ENCODE assay signal across 7 mouse cellular contexts in genomic region chr2:121956224-121957018, GRCm38 (mm10). TPM values are rescaled to one million over a fixed set of nuclear protein-coding genes. Genes with fewer than 3 reads are reported as not detected.
DNase-seq lines count a peak whose midpoint lies in the region; ATAC-seq and TF ChIP-seq lines count a peak whose summit lies in the region.

No protein-coding gene starts in this region.

- WGBS in intestine, postnatal 0 days, result 0% methylated on average over 47 of the region's 47 CpGs
- WGBS in midbrain, embryonic 12.5 days, result under 1% methylated on average over 47 of the region's 47 CpGs
- under 1% methylated on average over 47 of the region's 47 CpGs for WGBS in small intestine, adult 2 months

- TF ChIP-seq POLR2A in small intestine, adult 2 months (IDR thresholded peaks at IDR 0.05; ENCODE audit: low read depth, low read length), result peak; percentile 55

- H3K4me2 ChIP-seq in intestine, postnatal 0 days (replicated peaks; ENCODE audit: low read depth), result peak overlapping the region; percentile 79
- H3K4me2 ChIP-seq in midbrain, embryonic 12.5 days (replicated peaks), result peak overlapping the region; percentile 80

- no peaks in the 10 kb centered on the region for H3K27me3 ChIP-seq in intestine, postnatal 0 days (replicated peaks; ENCODE audit: control insufficient read depth, insufficient read depth, low read length)
- H3K27me3 ChIP-seq in midbrain, embryonic 12.5 days, result peaks cover 8% of the 10 kb centered on the region; the same call in 1 of the 2 replicates
- H3K27me3 ChIP-seq in small intestine, adult 2 months (ENCODE audit: control insufficient read depth, insufficient read depth, low read length), result no peaks in the 10 kb centered on the region

- DNase-seq in adrenal gland, adult 2 months, result peak; percentile 98
- peak; percentile 91 for DNase-seq in embryo, embryonic 11.5 days (ENCODE audit: low read depth, low spot score)
- DNase-seq in gastrocnemius, postnatal 4 days (ENCODE audit: low spot score in 2 of 2), result peak; percentile 94 to 95
- DNase-seq in left cerebral cortex, postnatal 4 days, result peak; percentile 98

- H3K9me3 ChIP-seq in intestine, postnatal 0 days (ENCODE audit: control insufficient read depth), result no peaks in the 10 kb centered on the region
- no peaks in the 10 kb centered on the region for H3K9me3 ChIP-seq in midbrain, embryonic 12.5 days

- H3K27ac ChIP-seq in intestine, postnatal 0 days (ENCODE audit: low read depth, low read length), result peak overlapping the region; percentile 95
- peak overlapping the region; percentile 91 for H3K27ac ChIP-seq in midbrain, embryonic 12.5 days (replicated peaks)
- H3K27ac ChIP-seq in small intestine, adult 2 months (ENCODE audit: insufficient read depth, low read depth, low read length), result peak overlapping the region; percentile 83

- TF ChIP-seq CTCF in intestine, postnatal 0 days (IDR thresholded peaks at IDR 0.05; ENCODE audit: low read depth), result no peak
- TF ChIP-seq CTCF in small intestine, adult 2 months (IDR thresholded peaks at IDR 0.05; ENCODE audit: extremely low read depth, insufficient read length, insufficient replicate concordance, low read depth, low read length), result no peak

- intact Hi-C loops in left cerebral cortex, postnatal 4 days (cut with DNase I), result no loop called here

- peak; percentile 97 for ATAC-seq in intestine, postnatal 0 days
- ATAC-seq in midbrain, embryonic 12.5 days (ENCODE audit: low FRiP score, low read depth), result peak; percentile 94

- H3K36me3 ChIP-seq in intestine, postnatal 0 days (ENCODE audit: control insufficient read depth, insufficient read depth), result peaks cover 5% of the 10 kb centered on the region; the same call in 1 of the 2 replicates
- H3K36me3 ChIP-seq in midbrain, embryonic 12.5 days, result no peaks in the 10 kb centered on the region
- H3K36me3 ChIP-seq in small intestine, adult 2 months (ENCODE audit: control insufficient read depth, insufficient read depth, low read length), result peaks cover 2% of the 10 kb centered on the region; the same call in 1 of the 2 replicates

- H3K4me3 ChIP-seq in intestine, postnatal 0 days (ENCODE audit: low read depth, low read length), result peak overlapping the region; percentile 77
- H3K4me3 ChIP-seq in midbrain, embryonic 12.5 days, result peak overlapping the region; percentile 96
- H3K4me3 ChIP-seq in small intestine, adult 2 months (ENCODE audit: low read depth, low read length), result peak overlapping the region; percentile 83

- 0 out of 2 replicates have a peak, but pooled peaks cover 2% of the 10 kb centered on the region for H3K4me1 ChIP-seq in intestine, postnatal 0 days (replicated peaks; ENCODE audit: control insufficient read depth, insufficient read depth, low read length)
- peaks cover 23% of the 10 kb centered on the region for H3K4me1 ChIP-seq in midbrain, embryonic 12.5 days
- peaks cover 6% of the 10 kb centered on the region; the same call in 1 of the 2 replicates for H3K4me1 ChIP-seq in small intestine, adult 2 months (ENCODE audit: control insufficient read depth, insufficient read depth, insufficient read length, low read length)

- peak overlapping the region; percentile 77 for H3K9ac ChIP-seq in intestine, postnatal 0 days (ENCODE audit: low read depth, low read length)
- H3K9ac ChIP-seq in midbrain, embryonic 12.5 days (replicated peaks), result peak overlapping the region; percentile 96

RNA-seq across cellular contexts. Expression of gene Mageb3, which starts 0.5 kb away (rescaled TPM):
- not detected for total RNA-seq in adrenal gland, adult 2 months (2021)
- polyA plus RNA-seq in adrenal gland, adult 2 months (2012; rRNA removed), result 0.04 TPM in 1 of 2 replicates, not detected in the other
- total RNA-seq in gastrocnemius, postnatal 4 days (2021), result under 1 TPM; 0.21 to 0.27 TPM
- 0.07 TPM in 1 of 2 replicates, not detected in the other for polyA plus RNA-seq in intestine, postnatal 0 days (2015; fragmentation: Nextera tagmentation; extraction: Ambion mirVana)
- under 1 TPM; 0.44 to 0.68 TPM for total RNA-seq in left cerebral cortex, postnatal 4 days (2021)
- polyA plus RNA-seq in midbrain, embryonic 12.5 days (2016; fragmentation: Nextera tagmentation; extraction: Ambion mirVana), result 0.29 and 0.63 TPM in 2 replicates
- not detected in 2 replicates for polyA plus RNA-seq in small intestine, adult 2 months (2012; rRNA removed)

RNA-seq across cellular contexts. Expression of gene Ctdspl2, which starts 0.6 kb away (rescaled TPM):
- 10 to 100 TPM; 24.8 to 30.8 TPM for total RNA-seq in adrenal gland, adult 2 months (2021)
- 0.81 and 0.98 TPM in 2 replicates for polyA plus RNA-seq in adrenal gland, adult 2 months (2012; rRNA removed)
- 10 to 100 TPM; 32.8 to 39.0 TPM for total RNA-seq in gastrocnemius, postnatal 4 days (2021)
- 16.8 and 19.0 TPM in 2 replicates for polyA plus RNA-seq in intestine, postnatal 0 days (2015; fragmentation: Nextera tagmentation; extraction: Ambion mirVana)
- total RNA-seq in left cerebral cortex, postnatal 4 days (2021), result 10 to 100 TPM; 46.1 to 57.0 TPM
- polyA plus RNA-seq in midbrain, embryonic 12.5 days (2016; fragmentation: Nextera tagmentation; extraction: Ambion mirVana), result 53.2 and 62.8 TPM in 2 replicates
- polyA plus RNA-seq in small intestine, adult 2 months (2012; rRNA removed), result 0.72 and 1.3 TPM in 2 replicates

Comparison
In these comparisons a context has a peak if more than half of its experiments do, and no peak if none do; other contexts are left out.
1. Peak in every context shown above with its lines: DNase-seq, ATAC-seq, H3K4me3 ChIP-seq and H3K27ac ChIP-seq.